Mouse (Mus musculus) T-helper 1 cell (primary cell): ENCODE measurements around the gene Tet1.
"Not testable (repeated sequence)": the region's sequence is repeated elsewhere in the genome, so short reads cannot be mapped to it uniquely, and the experiment has no call there.

Source experiments
- in situ Hi-C: fragments of 300-600 bp; cut with MboI, MseI; formaldehyde crosslinking; loops from one replicate; pipeline ENCODE4 v1.15.1; 2025; ENCODE audit warnings: high pct_unique_total_duplicates

Tet1 gene

DNA sequence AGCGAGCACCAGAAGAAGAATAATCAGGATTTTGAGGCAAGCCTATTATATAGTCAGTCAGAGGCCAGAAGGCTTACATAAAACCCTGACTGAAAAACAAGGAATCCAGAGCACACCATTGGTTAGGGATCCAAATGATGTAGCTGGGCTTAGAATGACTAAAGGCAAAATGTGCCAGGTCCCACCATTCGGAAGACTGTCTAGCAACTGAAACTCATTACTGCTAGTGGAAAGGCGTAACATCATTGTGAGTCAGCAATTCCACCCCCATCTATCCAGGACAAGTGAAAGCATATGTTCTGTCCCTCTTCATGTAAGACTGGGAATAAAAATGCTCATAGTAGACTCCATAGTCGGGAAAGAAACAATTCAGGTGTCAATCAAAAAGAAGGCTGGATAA lies 57.8 kb downstream of the Tet1 start:
- in situ Hi-C loops, result no loop called here

DNA sequence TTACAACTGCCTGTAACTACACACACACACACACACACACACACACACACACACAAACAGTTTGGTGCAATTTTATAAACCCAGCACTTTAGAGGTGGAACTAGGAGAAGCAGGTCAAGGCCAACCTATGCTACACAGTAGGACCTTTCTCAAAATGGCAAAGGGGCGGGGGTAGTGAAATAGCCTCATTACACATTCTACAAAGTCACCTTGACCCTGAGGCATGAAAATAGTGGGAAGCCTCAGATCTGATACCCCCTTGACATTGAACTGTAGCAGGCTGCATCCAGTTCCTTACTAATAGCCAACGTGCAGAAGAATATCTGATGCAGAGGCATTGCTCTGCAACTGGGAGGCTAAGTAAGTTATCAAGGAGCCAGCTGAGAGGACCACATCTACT lies 60.0 kb downstream of the Tet1 start:
- in situ Hi-C loops, result no loop called here

DNA sequence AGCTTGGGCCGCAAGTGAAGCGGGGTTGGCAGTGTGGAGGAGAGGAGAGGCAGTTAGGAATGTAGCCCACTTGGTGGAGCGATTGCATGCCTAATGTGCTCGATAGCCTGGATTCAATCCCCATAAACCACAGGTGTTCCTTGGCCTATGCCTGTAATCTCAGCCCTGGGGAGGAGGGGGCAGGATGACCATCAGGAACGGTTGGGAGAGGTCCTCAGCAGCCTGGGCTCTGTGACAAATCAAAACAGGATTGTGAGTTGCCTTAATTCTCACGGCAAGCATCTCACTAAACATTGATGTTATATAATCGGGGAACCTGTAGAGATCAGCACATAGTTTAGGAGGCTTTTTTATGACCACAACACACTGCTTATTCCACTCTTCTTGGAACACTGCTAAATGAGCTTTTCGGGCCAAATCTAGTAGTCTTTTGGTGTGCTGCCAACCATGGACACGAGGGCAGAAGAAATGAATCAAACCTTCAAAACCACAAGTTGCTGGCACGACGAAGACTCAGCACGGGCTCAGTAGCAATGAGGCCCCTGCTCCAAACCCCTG lies 61.6 kb downstream of the Tet1 start:
- in situ Hi-C loops, result no loop called here

DNA sequence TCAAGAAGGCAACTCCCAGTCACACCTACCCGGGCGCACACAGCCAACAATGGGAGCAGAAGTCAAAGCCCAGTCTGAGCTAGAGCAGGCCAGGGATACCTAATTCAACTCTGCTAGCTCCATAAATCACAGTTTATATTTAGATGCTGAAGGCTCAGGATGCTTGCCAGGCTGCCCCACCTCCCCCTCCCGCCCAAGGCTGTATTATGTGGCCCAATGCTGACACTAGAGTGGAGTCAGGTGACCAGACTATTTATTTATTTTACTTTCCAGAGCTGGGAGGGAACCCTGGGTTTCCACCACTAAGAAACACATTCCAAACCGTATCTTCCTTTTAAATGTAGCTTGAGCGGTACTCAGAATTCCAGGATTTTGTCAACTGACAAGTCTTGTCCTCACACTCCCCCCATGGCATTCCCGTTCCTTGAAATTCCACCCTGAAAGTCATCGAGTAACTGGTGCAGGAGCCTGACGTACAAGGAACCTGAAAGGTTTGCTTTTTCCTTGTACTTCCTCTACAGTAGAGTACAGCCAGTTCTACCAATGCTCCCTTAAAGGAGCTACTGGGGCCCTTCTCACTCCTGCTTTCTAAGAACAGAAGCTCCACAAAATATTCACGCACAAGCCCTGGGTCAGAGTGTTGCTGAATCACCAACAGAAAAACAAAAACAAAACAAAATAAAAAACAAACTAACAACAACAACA lies 64.9 kb downstream of the Tet1 start:
- in situ Hi-C loops, result no loop called here

- in situ Hi-C loops, result no loop called here
Observed at GRCm38 (mm10) chr10:62841901-62842447, 66.8 kb downstream of the Tet1 start.

- in situ Hi-C loops, result no loop called here
Observed at GRCm38 (mm10) chr10:62840687-62841086, 68.1 kb downstream of the Tet1 start.

DNA sequence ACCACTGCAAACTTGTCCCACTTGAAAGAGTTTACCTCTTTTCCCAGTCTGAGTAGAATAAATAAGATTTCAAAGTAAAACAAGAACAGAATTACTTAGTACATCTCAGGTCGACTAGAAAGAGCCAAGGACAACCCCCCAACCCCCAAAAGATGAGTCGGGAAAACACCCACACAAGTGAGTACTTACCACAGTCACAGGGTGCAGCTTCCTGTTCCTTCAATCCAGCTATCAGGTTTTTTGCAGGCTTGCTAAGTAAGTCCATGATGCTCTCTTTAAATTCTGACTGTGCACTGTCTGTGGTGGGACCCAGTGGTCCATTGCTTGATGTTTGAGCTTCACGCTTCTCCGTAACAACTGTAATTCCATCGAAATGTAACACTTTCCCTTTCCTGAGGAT lies 70.8 kb downstream of the Tet1 start:
- in situ Hi-C loops, result no loop called here

DNA sequence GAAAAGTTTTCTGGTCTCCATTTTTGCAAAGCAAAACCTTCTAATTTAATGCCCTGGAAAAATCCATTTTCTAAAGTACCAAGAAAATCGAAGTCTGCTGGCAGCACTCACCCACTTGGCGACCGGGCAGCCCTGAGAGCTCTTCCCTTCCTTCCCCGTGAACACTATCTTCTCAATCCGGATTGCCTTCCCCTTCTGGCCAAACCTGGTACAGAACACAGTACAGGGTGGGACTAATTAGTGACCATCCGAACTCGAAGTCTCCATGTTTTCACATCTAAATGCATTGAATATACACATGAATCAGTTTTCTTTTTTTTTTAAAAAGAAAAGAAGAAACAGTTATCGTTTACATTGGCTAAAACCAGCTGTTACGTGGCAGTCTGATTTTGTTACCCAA lies 76.0 kb downstream of the Tet1 start:
- in situ Hi-C loops, result no loop called here

- in situ Hi-C loops, result no loop called here
Observed at GRCm38 (mm10) chr10:62831546-62831945, 77.2 kb downstream of the Tet1 start.

- in situ Hi-C loops, result no loop called here
Observed at GRCm38 (mm10) chr10:62824474-62824873, 84.3 kb downstream of the Tet1 start.

- in situ Hi-C loops, result no loop called here
Observed at GRCm38 (mm10) chr10:62823431-62823830, 85.4 kb downstream of the Tet1 start.

DNA sequence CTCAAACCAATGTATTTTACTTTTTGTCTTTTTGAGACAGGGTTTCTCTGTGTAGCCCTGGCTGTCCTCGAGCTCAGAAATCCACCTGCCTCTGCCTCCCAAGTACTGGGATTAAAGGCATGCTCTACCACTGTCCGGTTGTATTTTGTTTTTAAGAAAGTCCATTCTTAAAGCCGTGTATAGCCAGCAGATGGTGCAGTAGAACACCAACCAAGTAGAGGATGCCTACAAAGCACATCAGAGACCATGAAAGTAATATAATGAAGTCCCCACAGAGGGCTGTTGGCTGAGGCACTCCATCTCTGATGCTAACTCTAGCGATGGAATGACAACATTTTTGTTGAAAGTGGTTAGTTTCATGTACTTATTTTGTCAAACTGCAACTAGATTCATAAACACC lies 98.8 kb downstream of the Tet1 start:
- in situ Hi-C loops, result no loop called here

GRCm38 (mm10) chr10:62808766-62809165 lies 100.0 kb downstream of the Tet1 start:
- in situ Hi-C loops, result no loop called here

GRCm38 (mm10) chr10:62808316-62808715 lies 100.5 kb downstream of the Tet1 start:
- in situ Hi-C loops, result no loop called here

GRCm38 (mm10) chr10:62804106-62804505 lies 104.7 kb downstream of the Tet1 start:
- in situ Hi-C loops, result no loop called here

DNA sequence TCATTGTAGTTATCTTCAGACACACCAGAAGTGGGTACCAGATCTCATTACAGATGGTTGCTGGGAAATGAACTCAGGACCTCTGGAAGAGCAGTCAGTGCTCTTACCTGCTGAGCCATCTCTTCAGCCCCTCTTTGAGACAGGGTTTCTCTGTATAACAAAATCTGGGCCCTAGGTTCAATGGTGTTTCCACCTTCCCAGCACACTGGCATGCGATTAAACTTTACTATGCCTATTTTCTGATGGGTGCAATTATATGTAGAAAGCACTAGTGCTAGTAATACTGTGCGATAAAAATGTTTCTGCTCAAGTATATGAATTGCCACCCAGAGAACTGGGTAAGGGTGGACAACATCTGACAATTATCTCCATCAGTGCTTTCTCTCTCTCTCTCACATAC lies 105.5 kb downstream of the Tet1 start:
- in situ Hi-C loops, result no loop called here

DNA sequence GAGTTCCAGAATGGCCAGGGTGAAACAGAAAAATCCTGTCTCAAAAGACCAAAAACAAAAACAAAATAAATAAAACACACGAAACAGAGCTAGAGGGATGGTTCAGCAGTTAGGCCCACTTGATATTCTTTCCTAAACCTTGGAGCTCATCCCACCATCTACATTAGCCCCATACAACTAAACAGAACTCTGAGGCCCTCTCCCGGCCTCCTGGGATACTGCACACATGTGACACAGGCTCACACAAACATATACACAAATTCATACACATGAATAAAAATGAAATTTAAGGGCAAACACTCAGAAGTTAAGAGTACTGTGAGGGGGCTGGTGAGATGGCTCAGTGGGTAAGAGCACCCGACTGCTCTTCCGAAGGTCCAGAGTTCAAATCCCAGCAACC lies 114.6 kb downstream of the Tet1 start:
- in situ Hi-C loops, result no loop called here

DNA sequence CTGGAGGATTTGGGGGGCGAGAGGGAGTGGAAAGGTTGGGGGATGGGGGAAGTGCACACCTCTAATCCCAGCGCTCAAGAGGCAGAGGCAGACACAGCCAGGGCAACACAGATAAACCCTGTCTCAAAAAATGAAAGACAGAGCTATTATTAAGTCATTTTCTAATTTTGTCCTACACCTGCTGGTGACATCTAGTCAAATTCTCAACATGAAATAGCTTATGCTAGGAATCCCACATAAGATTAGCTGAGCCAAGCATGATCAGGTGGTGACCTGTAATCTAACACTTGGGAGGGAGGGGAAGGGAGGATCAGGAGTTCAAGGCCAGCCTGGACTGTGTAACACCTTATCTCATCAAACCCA lies 115.7 kb downstream of the Tet1 start:
- in situ Hi-C loops, result no loop called here

DNA sequence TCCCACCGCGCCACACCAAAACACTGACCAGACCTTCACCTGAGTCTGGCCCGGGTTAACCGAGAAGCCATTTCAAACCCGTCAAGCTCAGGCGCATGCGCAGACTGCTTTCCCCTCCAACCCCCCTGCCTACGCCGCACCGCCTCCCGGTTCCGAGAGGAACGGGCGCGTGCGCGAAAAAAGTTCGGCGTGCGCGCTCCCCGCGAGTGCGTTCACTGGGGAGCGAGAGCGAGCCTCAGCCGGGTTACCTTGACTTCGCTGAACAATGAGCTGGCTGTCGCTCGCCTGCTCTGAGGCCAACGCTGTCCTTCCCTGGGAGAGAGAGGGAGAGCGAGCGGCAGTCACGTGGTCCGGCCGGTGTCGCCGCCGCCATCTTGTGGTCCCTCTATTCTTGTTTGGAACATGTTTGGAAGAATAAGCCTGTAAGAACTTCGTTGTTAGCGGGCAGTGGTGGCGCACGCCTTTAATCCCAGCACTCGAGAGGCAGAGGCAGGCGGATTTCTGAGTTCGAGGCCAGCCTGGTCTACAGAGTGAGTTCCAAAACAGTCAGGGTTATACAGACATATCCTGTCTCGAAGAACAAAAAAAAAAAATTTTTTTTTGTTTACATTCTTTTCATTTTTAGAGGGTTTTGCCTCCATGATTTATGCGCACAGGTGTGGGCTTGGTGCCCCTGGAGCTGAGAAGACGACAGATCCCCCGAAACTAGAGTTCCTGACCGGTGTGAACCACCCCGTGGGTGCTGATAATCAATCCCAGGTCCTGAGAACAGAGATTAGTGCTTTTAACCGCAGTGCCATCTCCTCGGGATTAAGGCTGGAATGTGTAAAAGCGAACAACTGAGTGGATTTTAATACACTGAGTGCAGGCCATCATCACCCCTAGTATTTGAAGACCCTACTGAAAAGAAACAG lies 116.4 kb downstream of the Tet1 start, which contains the start of gene Ccar1:
Gene Ccar1 (minus strand): TSS at position 110 of the 914 bp plus-strand sequence.
- in situ Hi-C loops, result no loop called here

- in situ Hi-C loops, result no loop called here
Observed at GRCm38 (mm10) chr10:62791251-62792176, 117.3 kb downstream of the Tet1 start.

GRCm38 (mm10) chr10:62781776-62782175 lies 127.0 kb downstream of the Tet1 start:
- in situ Hi-C loops, result not testable (repeated sequence)
